Mouse (Mus musculus): ENCODE data around the gene Pkdcc. TPM values are rescaled to one million over a fixed set of nuclear protein-coding genes. Genes with fewer than 3 reads are reported as not detected.

Gene Pkdcc
- polyA plus RNA-seq, 1 experiment from 2014 or later, result 9.1 TPM

GRCm38 (mm10) chr17:83235227-83235626 is 20.1 kb downstream of the Pkdcc start:
- Histone ChIP-seq H3K36me3 (no peaks in the 10 kb centered on the region), H3K4me1 (replicated peaks) (peaks cover 17% of the 10 kb centered on the region), H3K9me3 (no peaks in the 10 kb centered on the region), H3K27ac (no peak overlapping the region), H3K4me3 (no peak overlapping the region), H3K27me3 (ENCODE audit: insufficient read depth, poor library complexity, severe bottlenecking) (peaks cover 21% of the 10 kb centered on the region)
- 89% methylated on average over 10 of the region's 10 CpGs for WGBS
- DNase-seq (ENCODE audit: low spot score), result no peak

- H3K4me1 ChIP-seq (replicated peaks), result peaks cover 17% of the 10 kb centered on the region
- peaks cover 21% of the 10 kb centered on the region for H3K27me3 ChIP-seq (ENCODE audit: insufficient read depth, poor library complexity, severe bottlenecking)
- no peaks in the 10 kb centered on the region for H3K36me3 ChIP-seq
- no peak overlapping the region for H3K4me3 ChIP-seq
- no peaks in the 10 kb centered on the region for H3K9me3 ChIP-seq
- H3K27ac ChIP-seq, result no peak overlapping the region
- DNase-seq (ENCODE audit: low spot score), result no peak
- WGBS, result 85% methylated on average over 8 of the region's 8 CpGs
Observed at GRCm38 (mm10) chr17:83236202-83236601, 21.1 kb downstream of the Pkdcc start.

DNA sequence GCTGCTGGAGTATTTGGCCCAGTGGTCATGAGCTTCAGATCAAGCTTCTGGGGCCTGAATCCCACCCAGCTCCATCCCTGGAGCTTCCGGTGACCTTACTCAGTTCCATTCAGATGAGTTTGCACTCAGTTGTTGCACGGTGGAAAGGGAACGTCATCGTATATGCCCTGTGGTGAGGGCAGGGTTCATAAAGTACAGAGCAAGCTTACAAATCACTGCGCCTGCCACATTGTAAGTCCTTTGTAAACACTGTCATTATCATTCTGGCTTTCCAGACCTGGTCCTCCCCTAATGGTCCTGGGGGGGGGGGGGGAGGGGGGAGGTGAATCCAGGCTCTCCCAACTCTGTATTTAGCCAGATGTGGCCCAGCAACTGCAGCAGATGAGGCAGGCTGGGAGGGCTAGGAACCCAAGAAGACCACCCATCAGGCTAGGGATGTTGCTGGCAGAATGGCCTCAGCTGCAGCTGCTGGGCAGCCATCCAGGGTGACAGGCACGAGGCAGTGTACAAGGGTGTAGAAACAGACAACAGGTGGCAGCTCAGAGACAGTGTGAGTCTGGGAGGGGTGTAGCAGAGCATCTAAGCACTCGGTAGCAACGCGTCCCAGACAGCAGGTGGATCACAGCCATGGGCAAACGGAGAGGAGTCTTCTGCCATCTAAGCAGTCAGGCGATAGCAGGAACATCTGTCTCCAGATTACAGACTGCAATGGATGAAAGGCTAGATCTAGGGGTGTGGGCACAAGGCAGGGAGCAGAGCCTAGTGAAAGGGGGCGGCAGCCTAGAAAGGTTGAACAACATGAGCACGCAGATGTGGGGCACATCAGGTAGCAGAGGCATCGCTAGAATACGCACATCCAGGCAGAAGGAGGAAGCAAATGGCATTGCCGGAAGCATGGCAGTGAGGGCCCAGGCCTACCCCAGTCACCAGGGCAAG is 23.3 kb downstream of the Pkdcc start:
- WGBS, result 78% methylated on average over 16 of the region's 16 CpGs
- Histone ChIP-seq H3K27me3 (ENCODE audit: insufficient read depth, poor library complexity, severe bottlenecking) (peaks cover 16% of the 10 kb centered on the region), H3K4me1 (replicated peaks) (peaks cover 10% of the 10 kb centered on the region), H3K27ac (peak overlapping the region; percentile 35; the same call in 1 of the 2 replicates), H3K36me3 (no peaks in the 10 kb centered on the region), H3K9me3 (0 out of 2 replicates have a peak, but pooled peaks cover 4% of the 10 kb centered on the region), H3K4me3 (no peak overlapping the region)
- DNase-seq (ENCODE audit: low spot score), result no peak

- Histone ChIP-seq H3K27me3 (ENCODE audit: insufficient read depth, poor library complexity, severe bottlenecking) (peaks cover 14% of the 10 kb centered on the region), H3K4me3 (no peak overlapping the region), H3K9me3 (0 out of 2 replicates have a peak, but pooled peaks cover 4% of the 10 kb centered on the region), H3K36me3 (no peaks in the 10 kb centered on the region), H3K4me1 (replicated peaks) (peaks cover 7% of the 10 kb centered on the region), H3K27ac (no peak overlapping the region)
- no peak for DNase-seq (ENCODE audit: low spot score)
- WGBS, result 76% methylated on average over 1 of the region's 1 CpGs
Observed at GRCm38 (mm10) chr17:83244502-83244901, 29.4 kb downstream of the Pkdcc start.

DNA sequence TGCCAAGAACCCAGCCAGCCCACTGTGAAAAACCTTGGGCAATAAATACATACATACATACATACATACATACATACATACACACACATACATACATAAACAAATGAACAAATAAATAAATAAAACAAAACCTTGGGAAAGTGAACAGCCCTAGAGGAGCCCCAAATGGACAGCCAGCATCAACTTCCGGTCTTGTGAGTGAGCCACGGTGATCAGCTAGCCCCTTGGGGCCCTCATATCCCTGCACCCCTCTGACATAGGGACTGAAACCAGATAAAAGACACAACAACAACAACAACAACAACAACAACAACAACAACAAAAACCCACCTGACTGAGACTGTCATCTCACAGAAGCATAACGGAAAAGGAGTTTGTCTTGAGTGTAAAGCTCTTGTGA is 30.4 kb downstream of the Pkdcc start:
- 83% methylated on average over 3 of the region's 3 CpGs for WGBS
- 0 out of 2 replicates have a peak, but pooled peaks cover 4% of the 10 kb centered on the region for H3K9me3 ChIP-seq
- DNase-seq (ENCODE audit: low spot score), result no peak
- H3K36me3 ChIP-seq, result no peaks in the 10 kb centered on the region
- H3K4me3 ChIP-seq, result no peak overlapping the region
- H3K4me1 ChIP-seq (replicated peaks), result peaks cover 8% of the 10 kb centered on the region
- no peak overlapping the region for H3K27ac ChIP-seq
- H3K27me3 ChIP-seq (ENCODE audit: insufficient read depth, poor library complexity, severe bottlenecking), result peaks cover 17% of the 10 kb centered on the region; the same call in 1 of the 2 replicates

DNA sequence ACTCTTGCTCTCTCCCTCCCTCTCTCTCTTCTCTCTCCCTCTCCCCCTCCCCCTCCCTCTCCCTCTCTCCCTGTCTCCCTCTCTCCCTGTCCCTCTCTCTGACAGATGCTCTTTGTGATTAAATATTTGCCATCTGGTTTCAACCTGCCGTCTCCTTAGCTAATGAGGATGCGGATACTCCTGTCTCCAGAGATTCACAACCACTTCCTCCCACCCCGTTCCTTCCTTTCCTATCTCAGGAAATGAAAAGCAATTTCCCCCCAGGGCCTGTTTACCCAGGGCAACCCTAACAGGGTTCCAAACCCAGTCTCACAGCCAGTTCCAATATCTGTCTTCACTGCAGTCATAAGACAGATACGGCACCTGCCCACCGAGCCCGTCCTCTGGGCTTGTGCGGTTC is 31.0 kb downstream of the Pkdcc start:
- Histone ChIP-seq H3K36me3 (no peaks in the 10 kb centered on the region), H3K9me3 (0 out of 2 replicates have a peak, but pooled peaks cover 4% of the 10 kb centered on the region), H3K4me3 (no peak overlapping the region), H3K27me3 (ENCODE audit: insufficient read depth, poor library complexity, severe bottlenecking) (peaks cover 23% of the 10 kb centered on the region), H3K4me1 (replicated peaks) (peaks cover 12% of the 10 kb centered on the region), H3K27ac (no peak overlapping the region)
- DNase-seq (ENCODE audit: low spot score), result no peak
- WGBS, result 70% methylated on average over 7 of the region's 7 CpGs

DNA sequence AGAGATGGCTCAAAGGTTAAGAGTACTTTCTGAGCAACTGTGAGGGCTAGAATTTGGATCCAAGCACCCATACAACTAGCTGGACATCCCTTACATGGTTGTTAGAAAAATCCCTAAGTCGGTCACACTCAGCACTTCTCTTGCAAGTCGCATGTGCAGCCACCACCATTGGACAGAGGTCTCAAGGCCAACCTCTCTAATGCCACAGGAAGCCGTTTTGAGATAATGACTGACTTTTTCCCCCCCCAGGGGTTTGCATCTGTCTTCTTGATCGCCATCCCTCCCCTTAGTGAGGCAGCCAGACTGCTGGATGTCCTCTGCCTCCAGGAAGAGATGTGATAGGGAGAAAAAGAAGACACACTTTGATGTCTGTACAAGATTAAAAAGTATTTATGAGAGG is 32.1 kb downstream of the Pkdcc start:
- H3K36me3 ChIP-seq, result no peaks in the 10 kb centered on the region
- no peak for DNase-seq (ENCODE audit: low spot score)

DNA sequence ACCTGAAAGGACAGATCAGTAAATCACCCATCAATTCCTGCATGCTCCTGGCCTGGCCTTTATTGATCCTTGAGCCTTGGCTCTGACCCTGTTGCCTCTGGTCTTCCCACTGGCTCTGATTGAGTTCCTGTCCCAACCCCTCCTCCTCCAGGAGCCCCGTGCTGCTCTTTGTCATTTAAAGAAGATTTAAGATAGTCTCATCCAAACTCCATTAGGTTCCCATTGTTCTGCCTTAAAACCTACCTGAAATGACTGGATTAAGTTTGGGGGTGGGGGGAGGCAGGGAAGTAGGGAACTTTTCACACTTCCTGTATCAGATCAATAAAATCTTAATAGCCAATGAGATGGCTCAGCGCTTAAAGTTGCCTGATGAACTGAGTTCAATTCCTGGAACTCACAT is 33.4 kb downstream of the Pkdcc start:
- H3K36me3 ChIP-seq, result no peaks in the 10 kb centered on the region
- 46% methylated on average over 2 of the region's 2 CpGs for WGBS
- no peak overlapping the region for H3K4me3 ChIP-seq
- H3K4me1 ChIP-seq (replicated peaks), result peaks cover 17% of the 10 kb centered on the region
- DNase-seq (ENCODE audit: low spot score), result no peak
- peaks cover 40% of the 10 kb centered on the region for H3K27me3 ChIP-seq (ENCODE audit: insufficient read depth, poor library complexity, severe bottlenecking)
- H3K9me3 ChIP-seq, result no peaks in the 10 kb centered on the region
- H3K27ac ChIP-seq, result no peak overlapping the region

More for the DNA sequence above, 32.1 kb downstream of the Pkdcc start:
- Histone ChIP-seq H3K4me3 (no peak overlapping the region), H3K27ac (no peak overlapping the region), H3K27me3 (ENCODE audit: insufficient read depth, poor library complexity, severe bottlenecking) (peaks cover 34% of the 10 kb centered on the region), H3K4me1 (replicated peaks) (peaks cover 17% of the 10 kb centered on the region), H3K9me3 (no peaks in the 10 kb centered on the region)
- 70% methylated on average over 4 of the region's 4 CpGs for WGBS

GRCm38 (mm10) chr17:83250903-83251526 is 35.9 kb downstream of the Pkdcc start:
- WGBS, result 82% methylated on average over 18 of the region's 18 CpGs
- DNase-seq (ENCODE audit: low spot score), result no peak
- Histone ChIP-seq H3K4me3 (no peak overlapping the region), H3K9me3 (no peaks in the 10 kb centered on the region), H3K27ac (no peak overlapping the region), H3K27me3 (ENCODE audit: insufficient read depth, poor library complexity, severe bottlenecking) (peaks cover 44% of the 10 kb centered on the region), H3K4me1 (replicated peaks) (peaks cover 16% of the 10 kb centered on the region), H3K36me3 (no peaks in the 10 kb centered on the region)

GRCm38 (mm10) chr17:83253051-83253649 is 38.1 kb downstream of the Pkdcc start:
- Histone ChIP-seq H3K4me1 (replicated peaks) (peaks cover 10% of the 10 kb centered on the region; the same call in 1 of the 2 replicates), H3K4me3 (no peak overlapping the region), H3K36me3 (no peaks in the 10 kb centered on the region), H3K9me3 (no peaks in the 10 kb centered on the region), H3K27me3 (ENCODE audit: insufficient read depth, poor library complexity, severe bottlenecking) (peaks cover 39% of the 10 kb centered on the region), H3K27ac (no peak overlapping the region)
- peak; percentile 52 for DNase-seq (ENCODE audit: low spot score)
- WGBS, result 33% methylated on average over 12 of the region's 12 CpGs

- peak overlapping the region; percentile 41 for H3K4me3 ChIP-seq
- H3K36me3 ChIP-seq, result no peaks in the 10 kb centered on the region
- H3K4me1 ChIP-seq (replicated peaks), result peaks cover 10% of the 10 kb centered on the region; the same call in 1 of the 2 replicates
- no peaks in the 10 kb centered on the region for H3K9me3 ChIP-seq
- 57% methylated on average over 23 of the region's 23 CpGs for WGBS
- DNase-seq (ENCODE audit: low spot score), result peak; percentile 70
- H3K27ac ChIP-seq, result no peak overlapping the region
- H3K27me3 ChIP-seq (ENCODE audit: insufficient read depth, poor library complexity, severe bottlenecking), result 0 out of 2 replicates have a peak, but pooled peaks cover 1% of the 10 kb centered on the region
Observed at GRCm38 (mm10) chr17:83267202-83268128, 52.4 kb downstream of the Pkdcc start.

DNA sequence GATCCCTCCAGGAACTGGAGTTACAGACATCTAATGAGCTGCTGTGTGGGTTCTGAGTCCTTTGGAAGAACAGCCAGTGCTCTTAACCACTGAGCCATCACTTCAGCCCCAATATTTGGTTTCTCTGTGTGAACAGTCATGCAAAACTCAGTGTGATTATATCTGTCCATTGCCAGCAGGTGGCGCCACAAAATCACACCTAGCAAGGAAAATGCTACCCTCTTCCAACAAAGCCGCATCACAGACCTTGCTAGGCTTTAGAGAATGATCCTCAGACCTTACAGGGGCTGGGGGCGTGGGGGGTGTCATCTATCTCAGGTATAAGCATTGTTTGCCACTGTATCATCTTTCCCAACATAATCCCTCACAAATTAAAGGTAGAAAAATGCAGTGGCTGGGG is 56.4 kb downstream of the Pkdcc start:
- Histone ChIP-seq H3K27ac (no peak overlapping the region), H3K4me3 (no peak overlapping the region), H3K9me3 (no peaks in the 10 kb centered on the region), H3K4me1 (replicated peaks) (peaks cover 39% of the 10 kb centered on the region), H3K36me3 (no peaks in the 10 kb centered on the region), H3K27me3 (ENCODE audit: insufficient read depth, poor library complexity, severe bottlenecking) (peaks cover 36% of the 10 kb centered on the region)
- DNase-seq (ENCODE audit: low spot score), result peak; percentile 83
- 5% methylated on average over 3 of the region's 3 CpGs for WGBS

Data from hindbrain, embryonic 10.5 days (tissue).